Mouse (Mus musculus): ENCODE data around the gene Msantd2. TPM values are rescaled to one million over a fixed set of nuclear protein-coding genes. Genes with fewer than 3 reads are reported as not detected.

The Msantd2 gene
- polyA plus RNA-seq, 1 experiment from 2014 or later, result 32.3 TPM

- H3K27ac ChIP-seq, result no peak overlapping the region
- ATAC-seq, result no peak
- no peak overlapping the region for H3K4me3 ChIP-seq
- no peaks in the 10 kb centered on the region for H3K36me3 ChIP-seq (ENCODE audit: poor library complexity, severe bottlenecking)
- no peak overlapping the region for H3K9ac ChIP-seq
- WGBS, result 95% methylated on average over 1 of the region's 1 CpGs
- H3K4me2 ChIP-seq, result no peak overlapping the region
- peaks cover 7% of the 10 kb centered on the region for H3K4me1 ChIP-seq
- no peaks in the 10 kb centered on the region for H3K27me3 ChIP-seq
- no peaks in the 10 kb centered on the region for H3K9me3 ChIP-seq (replicated peaks)
Observed at GRCm38 (mm10) chr9:37506023-37506422, 16.9 kb downstream of the Msantd2 start.

GRCm38 (mm10) chr9:37512097-37512496 lies 23.0 kb downstream of the Msantd2 start:
- 95% methylated on average over 2 of the region's 2 CpGs for WGBS
- ATAC-seq, result no peak
- peaks cover 12% of the 10 kb centered on the region for H3K4me1 ChIP-seq
- no peak overlapping the region for H3K4me2 ChIP-seq
- no peaks in the 10 kb centered on the region for H3K27me3 ChIP-seq
- H3K9me3 ChIP-seq (replicated peaks), result no peaks in the 10 kb centered on the region
- no peak overlapping the region for H3K9ac ChIP-seq
- no peak overlapping the region for H3K27ac ChIP-seq
- H3K4me3 ChIP-seq, result no peak overlapping the region
- no peaks in the 10 kb centered on the region for H3K36me3 ChIP-seq (ENCODE audit: poor library complexity, severe bottlenecking)

- Histone ChIP-seq H3K27me3 (no peaks in the 10 kb centered on the region), H3K4me1 (0 out of 2 replicates have a peak, but pooled peaks cover 8% of the 10 kb centered on the region), H3K36me3 (ENCODE audit: poor library complexity, severe bottlenecking) (peaks cover 9% of the 10 kb centered on the region), H3K4me3 (no peak overlapping the region), H3K9me3 (replicated peaks) (no peaks in the 10 kb centered on the region), H3K4me2 (no peak overlapping the region), H3K27ac (no peak overlapping the region), H3K9ac (no peak overlapping the region)
- 73% methylated on average over 3 of the region's 3 CpGs for WGBS
- ATAC-seq, result no peak
Observed at GRCm38 (mm10) chr9:37514456-37514855, 25.3 kb downstream of the Msantd2 start.

- H3K4me3 ChIP-seq, result no peak overlapping the region
- 0 out of 2 replicates have a peak, but pooled peaks cover 8% of the 10 kb centered on the region for H3K4me1 ChIP-seq
- H3K9me3 ChIP-seq (replicated peaks), result no peaks in the 10 kb centered on the region
- H3K9ac ChIP-seq, result no peak overlapping the region
- H3K27ac ChIP-seq, result no peak overlapping the region
- peaks cover 33% of the 10 kb centered on the region for H3K36me3 ChIP-seq (ENCODE audit: poor library complexity, severe bottlenecking)
- H3K27me3 ChIP-seq, result no peaks in the 10 kb centered on the region
- H3K4me2 ChIP-seq, result no peak overlapping the region
- WGBS, result 78% methylated on average over 1 of the region's 1 CpGs
- ATAC-seq, result no peak
Observed at GRCm38 (mm10) chr9:37517467-37517866, 28.3 kb downstream of the Msantd2 start.

- Histone ChIP-seq H3K4me2 (no peak overlapping the region), H3K9ac (no peak overlapping the region), H3K36me3 (ENCODE audit: poor library complexity, severe bottlenecking) (peaks cover 45% of the 10 kb centered on the region), H3K9me3 (replicated peaks) (no peaks in the 10 kb centered on the region), H3K4me1 (0 out of 2 replicates have a peak, but pooled peaks cover 7% of the 10 kb centered on the region), H3K4me3 (no peak overlapping the region), H3K27me3 (no peaks in the 10 kb centered on the region), H3K27ac (no peak overlapping the region)
- ATAC-seq, result no peak
- WGBS, result 85% methylated on average over 8 of the region's 8 CpGs
Observed at GRCm38 (mm10) chr9:37518991-37519390, 29.9 kb downstream of the Msantd2 start.

DNA sequence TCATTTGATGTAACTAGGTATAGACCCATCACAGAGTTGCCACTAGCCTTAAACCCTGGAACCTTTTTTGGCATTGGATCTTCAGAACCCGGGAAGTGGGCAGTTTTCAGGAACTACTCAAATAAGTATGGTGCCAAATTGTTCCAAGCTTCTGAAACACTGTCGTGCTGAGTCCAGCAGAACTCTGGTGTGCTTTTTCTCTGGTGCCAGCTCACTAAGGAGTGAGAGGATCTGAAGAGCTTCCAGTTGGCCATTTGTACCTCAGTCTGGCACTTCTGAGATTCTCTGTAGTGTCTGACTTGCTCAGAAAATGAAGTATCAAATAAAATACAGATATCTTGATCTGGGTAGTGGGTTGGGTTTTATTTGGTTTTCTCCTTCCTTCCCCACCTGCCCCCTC lies 30.9 kb downstream of the Msantd2 start:
- Histone ChIP-seq H3K4me2 (no peak overlapping the region), H3K36me3 (ENCODE audit: poor library complexity, severe bottlenecking) (peaks cover 54% of the 10 kb centered on the region), H3K4me1 (0 out of 2 replicates have a peak, but pooled peaks cover 3% of the 10 kb centered on the region), H3K4me3 (no peak overlapping the region), H3K9me3 (replicated peaks) (no peaks in the 10 kb centered on the region), H3K27ac (no peak overlapping the region), H3K27me3 (no peaks in the 10 kb centered on the region), H3K9ac (no peak overlapping the region)
- 93% methylated on average over 2 of the region's 2 CpGs for WGBS
- no peak for ATAC-seq

- WGBS, result 91% methylated on average over 2 of the region's 2 CpGs
- peaks cover 54% of the 10 kb centered on the region for H3K27me3 ChIP-seq
Observed at GRCm38 (mm10) chr9:37525461-37525860, 36.3 kb downstream of the Msantd2 start.

DNA sequence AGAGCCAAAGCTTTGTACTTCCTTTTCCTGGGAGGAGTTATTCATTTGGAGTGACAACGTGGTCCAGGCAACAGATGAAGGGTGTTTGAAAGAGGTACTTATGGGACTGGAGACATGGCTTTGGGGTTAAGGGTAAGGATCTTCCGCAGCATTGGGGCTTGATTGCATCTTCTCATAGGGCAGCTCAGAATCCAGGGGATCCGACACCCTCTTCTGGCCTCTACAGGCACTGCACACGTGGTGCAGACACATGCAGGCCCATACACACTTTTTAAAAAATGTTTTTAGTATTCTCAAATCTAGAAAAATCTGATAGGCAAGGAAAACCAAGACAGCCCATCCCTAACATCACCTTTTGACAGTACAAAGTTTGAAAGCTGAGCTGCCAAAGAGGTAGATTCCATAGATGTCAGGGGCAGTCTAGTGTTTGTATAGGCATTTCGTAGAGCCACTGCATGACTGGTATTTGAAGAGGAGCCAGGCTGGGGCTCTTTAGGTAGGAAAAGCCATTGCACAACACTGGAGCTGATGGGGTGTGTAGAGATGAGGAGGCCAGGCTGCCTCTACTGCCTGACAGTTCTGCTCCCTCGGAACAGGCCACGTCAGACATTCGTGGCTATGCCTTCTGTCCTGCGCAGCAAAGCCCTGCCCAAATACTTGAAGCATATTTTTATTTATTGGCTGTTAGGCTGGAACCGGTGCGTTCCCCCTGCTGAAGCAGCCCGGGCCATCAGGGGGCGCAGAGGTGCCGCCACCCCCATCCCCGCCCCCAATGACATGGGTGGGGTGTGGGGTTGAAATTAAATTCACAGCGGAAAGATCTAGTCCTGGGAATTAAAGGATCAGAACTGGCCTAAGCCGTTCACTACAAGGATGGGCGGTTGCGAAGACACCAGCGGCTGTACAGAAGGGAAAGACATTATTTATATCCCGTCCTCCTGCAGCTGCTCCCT lies 37.6 kb downstream of the Msantd2 start:
- Histone ChIP-seq H3K4me1 (peaks cover 27% of the 10 kb centered on the region), H3K9me3 (replicated peaks) (no peaks in the 10 kb centered on the region), H3K27me3 (peaks cover 66% of the 10 kb centered on the region), H3K4me2 (no peak overlapping the region), H3K4me3 (0 out of 2 replicates have a peak overlapping the region, but pooled peaks have one; percentile 4), H3K36me3 (ENCODE audit: poor library complexity, severe bottlenecking) (peaks cover 42% of the 10 kb centered on the region), H3K27ac (no peak overlapping the region), H3K9ac (no peak overlapping the region)
- WGBS, result 29% methylated on average over 21 of the region's 21 CpGs
- no peak for ATAC-seq

More at GRCm38 (mm10) chr9:37525461-37525860, 36.3 kb downstream of the Msantd2 start:
- no peak for ATAC-seq
- Histone ChIP-seq H3K9ac (no peak overlapping the region), H3K36me3 (ENCODE audit: poor library complexity, severe bottlenecking) (peaks cover 51% of the 10 kb centered on the region), H3K27ac (no peak overlapping the region), H3K4me2 (no peak overlapping the region), H3K4me3 (no peak overlapping the region), H3K4me1 (peaks cover 16% of the 10 kb centered on the region), H3K9me3 (replicated peaks) (no peaks in the 10 kb centered on the region)

- WGBS, result 5% methylated on average over 41 of the region's 41 CpGs
- Histone ChIP-seq H3K4me1 (peaks cover 27% of the 10 kb centered on the region), H3K4me2 (0 out of 2 replicates have a peak within 1 kb of the TSS, but pooled peaks have one; percentile 5), H3K4me3 (0 out of 2 replicates have a peak within 1 kb of the TSS, but pooled peaks have one; percentile 4), H3K9ac (no peak within 1 kb of the TSS), H3K27ac (no peak within 1 kb of the TSS), H3K36me3 (ENCODE audit: poor library complexity, severe bottlenecking) (peaks cover 34% of the 10 kb centered on the region), H3K9me3 (replicated peaks) (no peaks in the 10 kb centered on the region), H3K27me3 (peaks cover 72% of the 10 kb centered on the region)
- ATAC-seq, result no peak
Observed at GRCm38 (mm10) chr9:37527396-37528224, 38.5 kb downstream of the Msantd2 start, which contains the start of gene Esam. Gene Esam (plus strand): TSS chr9:37528078.

DNA sequence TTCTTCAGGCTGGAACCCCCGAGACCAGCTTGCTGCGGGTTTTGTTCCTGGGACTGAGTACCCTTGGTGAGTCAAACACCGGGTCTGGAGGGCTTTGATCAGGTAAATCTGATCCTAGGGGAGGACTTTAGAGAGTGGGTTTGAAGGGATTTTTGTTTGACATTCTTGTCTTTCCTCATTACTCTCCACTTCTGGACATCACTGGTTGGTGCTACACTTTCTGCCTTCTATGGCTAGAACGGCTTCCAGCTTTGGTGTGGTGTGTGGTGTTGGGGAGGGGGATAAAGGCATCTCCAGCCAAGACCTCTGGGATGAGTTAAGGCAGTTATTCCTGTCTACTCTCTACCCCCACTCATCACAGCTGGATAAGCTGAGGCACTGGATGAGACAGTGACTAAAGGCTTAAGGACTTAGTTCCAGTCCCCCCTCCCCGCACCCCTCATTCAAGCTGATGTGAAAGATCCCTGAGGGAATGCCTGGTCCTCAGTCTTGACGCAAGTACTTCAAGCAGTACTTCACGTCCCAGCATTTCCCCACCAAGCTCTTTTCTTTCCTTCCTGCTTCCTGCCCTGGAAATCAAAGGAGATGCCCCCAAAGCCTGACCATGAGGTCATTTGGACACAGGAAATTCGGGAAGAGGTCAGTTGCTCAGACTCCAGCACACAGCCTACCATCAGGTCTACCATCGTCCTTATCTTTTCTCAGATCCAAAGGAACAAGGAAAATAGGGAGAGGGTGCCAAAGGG lies 39.3 kb downstream of the Msantd2 start:
- H3K36me3 ChIP-seq (ENCODE audit: poor library complexity, severe bottlenecking), result peaks cover 26% of the 10 kb centered on the region
- H3K27me3 ChIP-seq, result peaks cover 72% of the 10 kb centered on the region
- H3K4me3 ChIP-seq, result no peak overlapping the region
- 25% methylated on average over 9 of the region's 9 CpGs for WGBS
- no peak for ATAC-seq
- no peaks in the 10 kb centered on the region for H3K9me3 ChIP-seq (replicated peaks)
- no peak overlapping the region for H3K9ac ChIP-seq
- H3K4me2 ChIP-seq, result no peak overlapping the region
- peaks cover 27% of the 10 kb centered on the region for H3K4me1 ChIP-seq
- H3K27ac ChIP-seq, result no peak overlapping the region

Measured in forebrain, embryonic 13.5 days (tissue).